Mouse (Mus musculus): ENCODE results near the gene Iqgap1.

The Iqgap1 gene

GRCm38 (mm10) chr7:80843176-80843575 lies 17.4 kb upstream of the Iqgap1 start:
- no peak for DNase-seq

GRCm38 (mm10) chr7:80842132-80842531 lies 16.4 kb upstream of the Iqgap1 start:
- DNase-seq, result no peak

DNA sequence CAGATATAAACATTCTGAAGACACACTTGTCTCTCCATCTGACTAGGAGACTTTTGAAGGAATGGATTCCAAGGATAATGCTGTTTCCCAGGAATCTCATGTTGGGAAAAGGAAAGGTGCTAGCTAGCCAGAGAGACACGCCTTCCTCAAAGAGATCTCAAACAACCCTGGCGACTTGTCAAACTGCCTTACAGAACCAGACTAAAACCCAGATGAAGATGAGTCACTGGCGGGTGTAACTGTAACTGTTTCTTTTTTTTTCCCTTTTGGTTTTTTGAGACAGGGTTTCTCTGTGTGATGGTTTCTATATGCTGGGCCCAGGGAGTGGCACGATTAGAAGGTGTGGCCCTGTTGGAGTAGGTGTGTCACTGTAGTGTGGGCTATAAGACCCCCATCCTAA lies 15.2 kb upstream of the Iqgap1 start:
- no peak for DNase-seq

DNA sequence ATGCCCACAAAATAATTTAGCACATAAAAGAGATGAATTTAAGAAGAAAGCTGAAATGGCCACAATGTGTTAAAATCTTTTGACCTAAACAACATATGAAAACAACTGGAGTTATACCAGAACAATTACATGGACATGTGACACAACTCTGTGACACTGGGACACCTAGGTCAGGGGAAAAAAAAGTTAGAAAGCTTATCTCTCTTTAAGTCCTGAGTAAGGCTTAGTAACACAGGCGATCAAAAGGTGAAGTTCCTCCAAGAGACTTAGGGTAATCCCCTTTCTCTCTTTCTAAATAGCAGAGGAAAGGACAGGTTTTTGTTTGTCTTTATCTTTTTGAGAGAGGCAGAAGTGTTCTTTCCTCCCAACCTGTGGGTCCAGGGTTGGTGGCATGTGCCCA lies 14.5 kb upstream of the Iqgap1 start:
- no peak for DNase-seq

- DNase-seq, result no peak
These were observed 14.0 kb upstream of the Iqgap1 start for GRCm38 (mm10) chr7:80839755-80840154.

DNA sequence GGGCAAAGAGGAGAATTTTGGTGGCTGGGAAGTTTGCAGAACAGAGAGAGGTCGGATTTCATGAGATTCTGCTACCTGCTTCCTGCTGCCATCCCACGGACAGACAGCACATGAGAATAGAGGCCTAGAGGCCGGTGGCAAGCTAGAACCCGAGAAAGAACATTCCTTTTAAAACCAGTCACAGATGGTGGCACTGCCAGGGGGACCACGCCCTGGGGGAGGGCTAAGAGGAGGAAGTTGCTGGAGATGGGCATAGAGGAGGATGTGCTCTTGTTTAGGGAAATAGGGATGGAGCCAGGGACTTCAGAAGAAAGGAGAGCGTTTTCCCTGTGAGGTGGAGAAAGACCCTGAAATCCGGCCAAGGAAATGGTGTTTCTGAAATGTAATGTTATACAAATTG lies 12.5 kb upstream of the Iqgap1 start:
- DNase-seq, result no peak

- no peak for DNase-seq
These were observed 12.0 kb upstream of the Iqgap1 start for GRCm38 (mm10) chr7:80837736-80838135.

DNA sequence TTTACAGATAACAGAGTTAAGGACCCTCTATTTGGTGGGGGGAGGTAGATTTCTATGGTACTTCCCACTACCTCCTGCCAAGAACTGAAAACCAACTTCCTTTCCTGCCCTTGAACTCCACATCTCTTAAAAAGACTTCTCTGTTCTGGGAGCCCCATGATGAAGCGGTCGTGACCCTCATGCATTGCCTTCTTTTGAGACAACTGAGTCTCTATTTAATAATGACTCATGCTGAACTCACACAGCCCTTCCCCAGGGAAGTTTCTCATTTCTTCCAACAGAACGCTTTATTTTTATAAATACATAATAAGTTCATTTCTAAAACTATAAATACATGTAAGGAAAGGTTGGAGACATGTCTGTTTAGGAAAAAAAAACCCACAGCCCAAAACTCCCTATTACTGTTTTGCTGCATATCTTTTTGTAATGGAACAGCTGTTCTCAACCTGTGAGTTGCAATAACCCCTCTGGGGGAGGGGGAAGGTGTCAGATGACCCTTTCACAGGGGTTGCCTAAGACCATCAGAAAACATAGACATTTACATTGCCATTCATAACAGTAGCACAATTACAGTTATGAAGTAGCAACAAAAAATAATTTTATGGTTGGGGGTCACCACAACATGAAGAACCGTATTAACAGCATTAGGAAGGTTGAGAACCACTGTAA lies 10.3 kb upstream of the Iqgap1 start:
- no peak for DNase-seq

GRCm38 (mm10) chr7:80833651-80834532 lies 8.1 kb upstream of the Iqgap1 start:
- no peak for DNase-seq

GRCm38 (mm10) chr7:80832996-80833650 lies 7.3 kb upstream of the Iqgap1 start:
- DNase-seq, result peak; percentile 52

- peak; percentile 60 to 67 for DNase-seq
These were observed 6.4 kb upstream of the Iqgap1 start for GRCm38 (mm10) chr7:80832191-80832590.

GRCm38 (mm10) chr7:80830193-80830803 lies 4.5 kb upstream of the Iqgap1 start:
- peak; percentile 30 to 46 for DNase-seq

- DNase-seq, result peak; percentile 29 to 40
These were observed 2.5 kb upstream of the Iqgap1 start for GRCm38 (mm10) chr7:80828146-80828860.

DNA sequence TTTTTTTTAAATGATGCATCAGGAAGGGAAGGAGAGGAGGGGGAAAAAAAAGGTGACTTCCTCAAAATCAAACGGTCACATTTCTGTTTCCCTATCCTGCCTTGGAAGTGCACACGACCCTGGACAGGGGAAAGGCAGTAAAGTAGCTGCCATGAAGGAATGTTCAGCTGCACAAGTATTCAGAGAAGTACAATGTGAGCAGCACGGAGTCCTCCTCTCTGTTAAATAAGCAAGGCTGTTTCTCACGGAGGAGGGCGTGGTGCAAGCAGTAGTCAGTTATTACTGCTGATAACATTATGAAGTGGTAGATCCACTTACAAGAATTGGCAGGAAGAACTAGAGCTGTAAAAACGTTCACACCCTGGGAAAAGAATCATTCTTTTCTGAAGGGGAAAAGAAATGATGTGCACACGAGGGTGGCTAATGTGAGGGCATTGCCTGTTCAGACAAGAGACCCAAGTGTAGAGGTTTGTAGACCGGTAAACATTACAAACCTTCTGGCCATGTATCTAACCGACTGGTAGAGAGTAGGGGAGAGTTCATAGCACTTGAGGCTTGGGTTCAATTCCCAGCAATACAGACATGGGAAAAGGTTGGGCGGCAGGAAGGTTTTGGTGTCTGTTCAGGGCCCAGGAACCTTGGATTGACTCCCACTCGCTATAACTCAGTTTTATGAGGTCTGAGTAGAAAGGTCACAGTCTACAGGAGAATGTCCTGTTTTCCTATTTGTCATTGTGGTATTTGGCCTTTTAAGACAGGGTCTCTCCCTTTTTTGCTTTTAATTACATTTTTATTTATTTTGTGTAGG lies 1.7 kb downstream of the Iqgap1 start:
- DNase-seq, result no peak

GRCm38 (mm10) chr7:80823267-80823666 lies 2.5 kb downstream of the Iqgap1 start:
- DNase-seq, result no peak

DNA sequence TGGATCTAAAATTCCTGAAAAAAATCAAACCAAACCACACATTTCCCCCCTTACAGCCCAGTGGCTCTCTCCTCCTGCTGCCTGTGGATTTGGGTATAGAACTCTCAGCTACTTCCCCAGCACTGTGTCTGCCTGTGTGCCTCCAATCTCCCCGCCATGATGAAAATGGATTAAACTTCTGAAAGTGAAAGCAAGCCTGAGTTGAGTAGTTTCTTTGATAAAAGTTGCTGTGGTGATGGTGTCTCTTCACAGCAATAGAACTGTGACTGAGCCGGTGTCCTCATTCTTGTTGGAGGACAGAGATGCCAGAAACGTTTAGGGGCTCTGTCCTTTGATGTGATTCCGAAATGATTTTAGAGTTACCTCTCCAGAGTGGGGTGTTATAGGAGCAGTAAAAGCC lies 4.9 kb downstream of the Iqgap1 start:
- DNase-seq, result no peak

GRCm38 (mm10) chr7:80816641-80817040 lies 9.1 kb downstream of the Iqgap1 start:
- DNase-seq, result no peak

DNA sequence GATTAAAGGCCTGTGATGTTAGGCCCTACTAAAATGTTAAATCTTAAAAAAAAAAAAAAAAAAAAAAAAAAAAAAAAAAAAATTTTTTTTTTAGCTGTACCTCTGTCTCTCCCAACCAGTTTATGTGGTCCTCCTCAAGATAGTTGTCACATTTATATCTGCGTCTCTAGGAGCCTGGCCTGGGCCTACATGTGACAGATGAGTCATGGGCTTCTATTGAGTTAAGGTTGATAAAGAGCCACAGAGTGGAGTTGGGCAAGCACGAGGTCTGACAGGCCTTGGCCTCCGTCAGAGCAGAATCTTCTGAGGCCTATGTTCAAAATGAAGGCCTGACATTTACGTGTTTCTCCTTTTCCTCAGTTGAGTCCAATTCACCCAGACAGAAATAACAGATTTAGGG lies 12.4 kb downstream of the Iqgap1 start:
- no peak for DNase-seq

DNA sequence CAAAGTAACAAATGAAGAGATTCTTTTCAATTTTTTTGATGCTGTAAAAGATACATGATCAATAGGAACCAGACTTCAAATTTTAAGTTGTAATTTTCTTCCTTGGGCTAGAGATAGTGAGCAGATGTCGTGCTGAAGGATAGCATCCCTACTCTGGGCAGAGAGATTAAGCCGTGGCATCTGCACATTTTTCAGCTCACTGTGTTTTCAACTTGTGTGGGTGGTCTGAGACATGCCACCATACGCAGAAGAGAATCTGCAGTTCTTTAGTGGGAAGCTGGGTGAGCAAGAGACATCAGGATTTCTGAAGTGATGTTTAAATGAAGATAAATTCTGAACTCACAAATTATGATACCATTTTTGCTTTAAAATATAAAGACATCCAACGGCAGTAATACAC lies 19.4 kb downstream of the Iqgap1 start:
- DNase-seq, result no peak

DNA sequence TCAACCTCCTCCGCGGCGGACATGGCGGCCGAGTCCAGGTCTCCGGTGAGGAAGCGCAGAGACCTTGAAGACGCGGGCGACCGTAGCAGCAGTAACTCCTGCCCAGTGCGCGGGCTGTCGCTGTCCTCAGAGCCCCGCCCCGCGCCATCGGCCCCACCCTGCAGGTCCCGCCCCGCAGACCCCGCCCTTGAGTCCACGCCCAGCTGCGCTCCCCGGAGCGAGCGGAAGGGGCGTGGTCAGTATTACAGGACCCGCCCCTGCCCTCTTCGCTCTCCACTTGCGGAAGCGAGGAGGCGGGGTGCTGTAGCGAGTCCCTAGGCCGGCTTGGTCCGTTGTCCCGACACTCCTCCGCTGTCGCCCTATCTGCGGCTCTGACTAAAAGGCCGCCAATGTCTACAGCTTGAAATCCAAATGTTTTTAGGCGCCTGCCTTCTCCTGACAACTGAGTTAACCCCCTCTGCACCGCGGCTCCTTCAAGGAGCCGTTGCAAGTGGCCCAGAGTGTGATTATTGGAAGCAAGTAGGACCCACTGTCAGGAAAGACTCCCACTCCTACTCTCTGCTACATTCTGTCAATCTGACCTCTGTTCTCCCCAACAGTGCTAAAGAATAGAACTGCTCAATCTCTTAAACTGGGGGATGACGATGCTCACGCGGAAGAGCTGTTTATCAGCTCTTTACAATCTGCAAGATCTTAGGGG lies 22.5 kb downstream of the Iqgap1 start:
- DNase-seq, result peak; percentile 95 to 96
